Mouse (Mus musculus) CH12.LX (cell line): ENCODE measurements around the gene Olfr56. TPM values are rescaled to one million over a fixed set of nuclear protein-coding genes. Genes with fewer than 3 reads are reported as not detected.
"Not testable (repeated sequence)": the region's sequence is repeated elsewhere in the genome, so short reads cannot be mapped to it uniquely, and the experiment has no call there.

Experiments
- DNase-seq: peaks from one replicate; pipeline ENCODE4 v3.0.0-alpha.2; 2013; ENCODE audit errors: extremely low read depth
- H3K27ac ChIP-seq: 2 replicates; pipeline ENCODE4 v1.5.1; 2012; ENCODE audit warnings: low read depth, mild to moderate bottlenecking, control low read depth, moderate library complexity; ENCODE audit not compliant: insufficient read depth
- H3K27me3 ChIP-seq: replicated peaks from 2 replicates; pipeline ENCODE3; 2012; ENCODE audit warnings: inconsistent platforms
- H3K36me3 ChIP-seq, 2 experiments: replicated peaks in 1 of 2; 2 replicates each; pipeline versions ENCODE3 to v1.6.1; 2012; ENCODE audit warnings: inconsistent platforms in 1 of 2, low read length in 1 of 2, mild to moderate bottlenecking in 1 of 2, mixed read lengths in 1 of 2, moderate library complexity in 1 of 2; ENCODE audit not compliant: control insufficient read depth in 1 of 2, insufficient read depth in 1 of 2
- H3K4me1 ChIP-seq, 2 experiments: 2 replicates each; pipeline ENCODE4 v1.6.1; 2012; ENCODE audit warnings: inconsistent platforms in 1 of 2, moderate library complexity in 1 of 2; ENCODE audit not compliant: insufficient read depth in 2 of 2, control insufficient read depth in 1 of 2
- H3K4me2 ChIP-seq: 2 replicates; pipeline ENCODE4 v1.6.1; 2012; ENCODE audit warnings: low read depth, mild to moderate bottlenecking, control low read depth; ENCODE audit not compliant: poor library complexity, insufficient read depth, severe bottlenecking
- H3K4me3 ChIP-seq, 3 experiments: fragments of 150-350 bp in 1 of 3; sonication (generic) in 1 of 3; replicated peaks in 1 of 3; 2 replicates each; pipeline versions ENCODE3 to v1.5.1; 2011 to 2012; ENCODE audit warnings: low read depth in 2 of 3, low read length in 2 of 3, mild to moderate bottlenecking in 2 of 3, moderate library complexity in 2 of 3, control low read depth in 1 of 3, improper control_type of control experiment in 1 of 3, inconsistent platforms in 1 of 3, mixed read lengths in 1 of 3; ENCODE audit not compliant: poor library complexity in 1 of 3
- H3K79me2 ChIP-seq: replicated peaks from 2 replicates; pipeline ENCODE4 v1.6.1; 2012; ENCODE audit warnings: mild to moderate bottlenecking, moderate library complexity; ENCODE audit not compliant: control insufficient read depth, poor library complexity, insufficient read depth, severe bottlenecking; ENCODE audit errors: extremely low read depth
- H3K9ac ChIP-seq: 2 replicates; pipeline ENCODE4 v1.6.1; 2012; ENCODE audit warnings: low read depth, mild to moderate bottlenecking, control low read depth, moderate library complexity; ENCODE audit not compliant: insufficient read depth
- H3K9me3 ChIP-seq: replicated peaks from 2 replicates; pipeline ENCODE3; 2012; ENCODE audit warnings: low read length, inconsistent platforms, mixed read lengths
- dilution Hi-C: fragments of 300-500 bp; cut with MboI; formaldehyde crosslinking; loops from 2 replicates; pipeline ENCODE4 v1.14.3; 2020; ENCODE audit warnings: low sequenced_read_pairs; ENCODE audit not compliant: extremely low pct_unique_long_range_greater_than_20kb, extremely low pct_ligation_motif_present
- in situ Hi-C: fragments of 300-500 bp; cut with MboI; formaldehyde crosslinking; loops from 3 replicates; pipeline ENCODE4 v1.14.3; 2019; ENCODE audit warnings: low sequenced_read_pairs, low pct_ligation_motif_present, low pct_unique_long_range_greater_than_20kb, mixed read lengths
- polyA plus RNA-seq: library from polyadenylated mRNA; unstranded; fragments of >175 nt; gene quantifications from 2 replicates; pipeline ENCODE4 v1.2.1, GENCODE M21; 2012; ENCODE audit warnings: low read depth; ENCODE audit not compliant: insufficient read length
- total RNA-seq, 2 experiments: library from RNA; depleted of rRNA; stranded (reverse); fragments of 300-350 nt in 1 of 2; fragments of >200 nt in 1 of 2; gene quantifications; 2 replicates each; pipeline ENCODE4 v1.2.3; 2012 to 2014

Gene Olfr56
- total and polyA plus RNA-seq, 3 experiments = not detected

- H3K4me3 ChIP-seq, H3K9ac ChIP-seq, H3K4me2 ChIP-seq, dilution Hi-C loops, H3K4me1 ChIP-seq, H3K27ac ChIP-seq, in situ Hi-C loops, H3K79me2 ChIP-seq, H3K36me3 ChIP-seq, DNase-seq, H3K27me3 ChIP-seq, H3K9me3 ChIP-seq: not testable (repeated sequence)
Measured at GRCm38 (mm10) chr11:48974686-48975085, 4.0 kb upstream of the Olfr56 start.

- DNase-seq, H3K79me2 ChIP-seq, in situ Hi-C loops, H3K4me1 ChIP-seq, H3K4me3 ChIP-seq, H3K36me3 ChIP-seq, dilution Hi-C loops, H3K27me3 ChIP-seq, H3K9me3 ChIP-seq: not testable (repeated sequence)
- peak within 1 kb of the TSS; percentile 50; the same call in 1 of the 2 replicates for H3K9ac ChIP-seq
- peak within 1 kb of the TSS; percentile 16; the same call in 1 of the 2 replicates for H3K4me2 ChIP-seq
- H3K27ac ChIP-seq = peak within 1 kb of the TSS; percentile 67
Measured at GRCm38 (mm10) chr11:48979251-48979650, 562 bp downstream of the Olfr56 start, which contains the start of gene 9930111J21Rik1. Gene 9930111J21Rik1 (minus strand): TSS chr11:48979398.

GRCm38 (mm10) chr11:48980052-48980451, 1.4 kb downstream of the Olfr56 start:
- H3K4me2 ChIP-seq, dilution Hi-C loops, H3K79me2 ChIP-seq, H3K9me3 ChIP-seq, H3K27me3 ChIP-seq, H3K36me3 ChIP-seq, H3K4me3 ChIP-seq, DNase-seq, H3K4me1 ChIP-seq, H3K27ac ChIP-seq, in situ Hi-C loops, H3K9ac ChIP-seq: not testable (repeated sequence)

- H3K9ac ChIP-seq, DNase-seq, H3K4me1 ChIP-seq, H3K79me2 ChIP-seq, in situ Hi-C loops, H3K27ac ChIP-seq, dilution Hi-C loops, H3K9me3 ChIP-seq, H3K4me3 ChIP-seq, H3K27me3 ChIP-seq, H3K36me3 ChIP-seq, H3K4me2 ChIP-seq: not testable (repeated sequence)
Measured at GRCm38 (mm10) chr11:48982848-48983247, 4.2 kb downstream of the Olfr56 start.

GRCm38 (mm10) chr11:48988219-48988618, 9.5 kb downstream of the Olfr56 start:
- H3K27ac ChIP-seq, H3K4me3 ChIP-seq, H3K4me1 ChIP-seq, H3K9ac ChIP-seq, dilution Hi-C loops, H3K9me3 ChIP-seq, H3K36me3 ChIP-seq, H3K79me2 ChIP-seq, H3K27me3 ChIP-seq, H3K4me2 ChIP-seq, in situ Hi-C loops: not testable (repeated sequence)
- peak; percentile 3 for DNase-seq

- H3K79me2 ChIP-seq, H3K36me3 ChIP-seq, H3K4me1 ChIP-seq, H3K4me3 ChIP-seq, in situ Hi-C loops, H3K9ac ChIP-seq, H3K27ac ChIP-seq, DNase-seq, H3K4me2 ChIP-seq, H3K9me3 ChIP-seq, H3K27me3 ChIP-seq, dilution Hi-C loops: not testable (repeated sequence)
Measured at GRCm38 (mm10) chr11:48989981-48990380, 11.3 kb downstream of the Olfr56 start.
